23 mouse cellular contexts compared by ENCODE assay signal in the genomic region with DNA sequence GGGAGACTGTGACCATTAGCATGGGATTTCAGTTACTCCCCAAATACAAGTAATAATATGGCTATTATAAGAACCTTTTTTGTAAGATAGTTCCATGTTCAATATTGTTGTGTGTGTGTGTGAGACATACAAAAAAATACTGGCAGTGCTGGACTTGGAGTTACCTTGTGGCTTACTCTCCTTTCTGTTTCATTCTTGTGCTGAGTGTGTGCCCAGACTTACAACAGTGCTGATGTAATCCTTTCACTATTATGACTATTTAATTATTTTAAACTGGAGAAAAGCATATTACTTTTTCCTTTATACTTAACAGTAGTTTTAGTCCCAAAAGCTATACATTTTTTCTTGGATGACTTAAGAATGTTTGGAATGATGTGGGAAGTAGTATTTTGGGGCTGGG.
DNase-seq lines count a peak whose midpoint lies in the region; TF ChIP-seq lines count a peak whose summit lies in the region.
"Had no signal": no experiment of that assay in that cellular context is flagged by ENCODE, and none has a peak within 500 bp of the region (broad histone marks: within the 10 kb centered on the region; RNA-seq: fewer than 3 reads in every experiment).

No protein-coding gene starts in this region.

- H3K36me3 ChIP-seq in CH12.LX (replicated peaks in 1 of 2; ENCODE audit: control insufficient read depth in 1 of 2, insufficient read depth in 1 of 2, low read length in 1 of 2): peaks cover 0 to 9% of the 10 kb centered on the region in 2 experiments
- H3K36me3 ChIP-seq in heart, embryonic 10.5 days: no peaks in the 10 kb centered on the region
- H3K36me3 ChIP-seq: heart, embryonic 12.5 days; heart, embryonic 15.5 days; hindbrain, embryonic 10.5 days; hindbrain, embryonic 13.5 days; intestine, embryonic 15.5 days had no signal

- no peak overlapping the region for H3K9ac ChIP-seq in CH12.LX (ENCODE audit: insufficient read depth, low read depth)
- H3K9ac ChIP-seq: forebrain, postnatal 0 days; heart, embryonic 12.5 days; heart, embryonic 15.5 days; hindbrain, embryonic 13.5 days; intestine, embryonic 15.5 days had no signal

- peaks cover 8 to 56% of the 10 kb centered on the region in 2 experiments for H3K4me1 ChIP-seq in CH12.LX (ENCODE audit: control insufficient read depth in 1 of 2, insufficient read depth in 2 of 2)
- no peaks in the 10 kb centered on the region for H3K4me1 ChIP-seq in heart, embryonic 10.5 days
- H3K4me1 ChIP-seq: hindbrain, embryonic 10.5 days; hindbrain, embryonic 13.5 days; intestine, embryonic 15.5 days had no signal

- no peak for TF ChIP-seq RAD21 in CH12.LX (IDR thresholded peaks at IDR 0.05; ENCODE audit: low read depth, low read length)

- no peak for TF ChIP-seq CTCF in CH12.LX (conservative IDR thresholded peaks at IDR 0.05 in 1 of 2, IDR thresholded peaks at IDR 0.05 in 1 of 2; ENCODE audit: low read depth in 2 of 2, low read length in 2 of 2)

- TF ChIP-seq POLR2A in CH12.LX (IDR thresholded peaks at IDR 0.05; ENCODE audit: low read depth, low read length): no peak

- H3K27ac ChIP-seq in CH12.LX (ENCODE audit: insufficient read depth, low read depth): no peak overlapping the region
- H3K27ac ChIP-seq in heart, embryonic 10.5 days: no peak overlapping the region
- H3K27ac ChIP-seq: gastrocnemius, adult 2 months; heart, embryonic 15.5 days; hindbrain, embryonic 10.5 days; hindbrain, embryonic 13.5 days; intestine, embryonic 15.5 days had no signal

- no peak overlapping the region for H3K4me2 ChIP-seq in CH12.LX (ENCODE audit: insufficient read depth, low read depth, poor library complexity, severe bottlenecking)
- H3K4me2 ChIP-seq: heart, embryonic 12.5 days; heart, embryonic 15.5 days; hindbrain, embryonic 13.5 days; intestine, embryonic 15.5 days had no signal

- peak; percentile 36 for TF ChIP-seq EP300 in CH12.LX (IDR thresholded peaks at IDR 0.05; ENCODE audit: low read length)

- H3K4me3 ChIP-seq in CH12.LX (replicated peaks in 1 of 3; ENCODE audit: low read depth in 2 of 3, low read length in 2 of 3, poor library complexity in 1 of 3): no peak overlapping the region
- no peak overlapping the region for H3K4me3 ChIP-seq in heart, embryonic 10.5 days
- H3K4me3 ChIP-seq: gastrocnemius, adult 2 months; heart, embryonic 12.5 days; heart, embryonic 15.5 days; hindbrain, embryonic 10.5 days; hindbrain, embryonic 13.5 days; intestine, embryonic 15.5 days had no signal

- no peaks in the 10 kb centered on the region for H3K27me3 ChIP-seq in CH12.LX (replicated peaks)
- no peaks in the 10 kb centered on the region for H3K27me3 ChIP-seq in heart, embryonic 10.5 days (ENCODE audit: insufficient read depth, poor library complexity, severe bottlenecking)
- H3K27me3 ChIP-seq: heart, embryonic 12.5 days; heart, embryonic 15.5 days; hindbrain, embryonic 13.5 days; intestine, embryonic 15.5 days had no signal

- peaks cover 32% of the 10 kb centered on the region for H3K79me2 ChIP-seq in CH12.LX (replicated peaks; ENCODE audit: control insufficient read depth, extremely low read depth, insufficient read depth, poor library complexity, severe bottlenecking)

- in situ Hi-C loops in CH12.LX (cut with MboI; ENCODE audit: low pct_ligation_motif_present, low pct_unique_long_range_greater_than_20kb, low sequenced_read_pairs): no loop called here

- peaks cover 5% of the 10 kb centered on the region for H3K9me3 ChIP-seq in CH12.LX (replicated peaks; ENCODE audit: low read length)
- no peaks in the 10 kb centered on the region for H3K9me3 ChIP-seq in heart, embryonic 10.5 days
- H3K9me3 ChIP-seq: G1E; heart, embryonic 12.5 days; heart, embryonic 15.5 days; hindbrain, embryonic 10.5 days; hindbrain, embryonic 13.5 days; intestine, embryonic 15.5 days had no signal

- dilution Hi-C loops in CH12.LX (cut with MboI; ENCODE audit: extremely low pct_ligation_motif_present, extremely low pct_unique_long_range_greater_than_20kb, low sequenced_read_pairs): no loop called here

- DNase-seq in 3T3-L1 (ENCODE audit: low read depth, low spot score) (peak; percentile 36), CH12.LX (ENCODE audit: extremely low read depth) (no peak), adipocyte (ENCODE audit: low spot score) (peak; percentile 12)
- no peak for DNase-seq in urinary bladder, postnatal 4 days (ENCODE audit: low spot score in 2 of 2)
- DNase-seq in heart, embryonic 10.5 days (ENCODE audit: low spot score): no peak
- DNase-seq in cerebellum, adult 11 months: no peak
- DNase-seq: adrenal gland, adult 2 months; adrenal gland, postnatal 14 days; cerebellum, adult 11-12 months; cerebellum, adult 8-10 months; cerebellum, postnatal 10 days; forebrain, postnatal 0 days; gastrocnemius, adult 2 months; gastrocnemius, postnatal 14 days; heart, adult 11 months; heart, postnatal 10 days; heart, postnatal 36 days had no signal

TF ChIP-seq in CH12.LX, 34 proteins besides CTCF, POLR2A, EP300 and RAD21:
- TF ChIP-seq ETS1 (conservative IDR thresholded peaks at IDR 0.05; ENCODE audit: low read depth, low read length) (peak; percentile 46; the same call in 1 of the 2 replicates), IRF4 (IDR thresholded peaks at IDR 0.05; ENCODE audit: low read depth, low read length) (peak; percentile 68; the same call in 1 of the 2 replicates), MAZ (IDR thresholded peaks at IDR 0.05; ENCODE audit: low read depth, low read length) (no peak), KAT2A (IDR thresholded peaks at IDR 0.05; ENCODE audit: insufficient replicate concordance, low read length) (no peak), MAX (IDR thresholded peaks at IDR 0.05; ENCODE audit: low read length) (no peak), USF1 (IDR thresholded peaks at IDR 0.05; ENCODE audit: low read depth, low read length) (no peak), JUND (conservative IDR thresholded peaks at IDR 0.05; ENCODE audit: low read depth, low read length) (no peak), PAX5 (IDR thresholded peaks at IDR 0.05; ENCODE audit: low read length) (no peak), RCOR1 (conservative IDR thresholded peaks at IDR 0.05; ENCODE audit: low read depth, low read length) (no peak), POLR2AphosphoS2 (IDR thresholded peaks at IDR 0.05; ENCODE audit: low read depth, low read length) (no peak), SIN3A (IDR thresholded peaks at IDR 0.05; ENCODE audit: low read length) (no peak; the same call in 1 of the 2 replicates), GABPA (IDR thresholded peaks at IDR 0.05; ENCODE audit: insufficient replicate concordance, low read depth, low read length) (no peak), MAFK (IDR thresholded peaks at IDR 0.05; ENCODE audit: insufficient replicate concordance, low read length) (peak; percentile 27; the same call in 1 of the 2 replicates), ZC3H11A (IDR thresholded peaks at IDR 0.05; ENCODE audit: low read depth, low read length) (no peak), CHD2 (IDR thresholded peaks at IDR 0.05; ENCODE audit: low read length) (no peak), ELF1 (IDR thresholded peaks at IDR 0.05; ENCODE audit: low read depth, low read length) (no peak), UBTF (IDR thresholded peaks at IDR 0.05; ENCODE audit: low read depth, low read length) (no peak), HCFC1 (IDR thresholded peaks at IDR 0.05; ENCODE audit: low read depth, low read length) (no peak), ZKSCAN1 (IDR thresholded peaks at IDR 0.05; ENCODE audit: borderline replicate concordance, low read depth, low read length) (no peak), ZMIZ1 (IDR thresholded peaks at IDR 0.05; ENCODE audit: low read depth, low read length) (no peak), JUN (IDR thresholded peaks at IDR 0.05; ENCODE audit: insufficient read depth, low read depth, low read length) (peak; percentile 47; the same call in 1 of the 2 replicates), MXI1 (IDR thresholded peaks at IDR 0.05; ENCODE audit: low read depth, low read length) (no peak), CHD1 (IDR thresholded peaks at IDR 0.05; ENCODE audit: low read depth, low read length) (no peak), TCF12 (IDR thresholded peaks at IDR 0.05; ENCODE audit: low read depth, low read length) (no peak), E2F4 (IDR thresholded peaks at IDR 0.05; ENCODE audit: insufficient replicate concordance, low read depth, low read length) (no peak), TBP (conservative IDR thresholded peaks at IDR 0.05; ENCODE audit: low read depth, low read length) (no peak), NRF1 (IDR thresholded peaks at IDR 0.05; ENCODE audit: low read depth, low read length) (no peak), NELFE (IDR thresholded peaks at IDR 0.05; ENCODE audit: low read depth, low read length) (no peak), ZNF384 (IDR thresholded peaks at IDR 0.05; ENCODE audit: low read depth, low read length) (peak; percentile 54; the same call in 1 of the 2 replicates), MEF2A (IDR thresholded peaks at IDR 0.05; ENCODE audit: borderline replicate concordance, low read depth, low read length) (no peak), BHLHE40 (IDR thresholded peaks at IDR 0.05; ENCODE audit: low read depth, low read length) (peak; percentile 48; the same call in 1 of the 2 replicates), SMC3 (IDR thresholded peaks at IDR 0.05; ENCODE audit: low read depth, low read length) (no peak), USF2 (conservative IDR thresholded peaks at IDR 0.05; ENCODE audit: low read depth, low read length) (no peak), MYC (IDR thresholded peaks at IDR 0.05; ENCODE audit: low read depth, low read length) (0 out of 2 replicates have a peak, but pooled peaks have one; percentile 42)

Comparison
In these comparisons a context has a peak if more than half of its experiments do, and no peak if none do; other contexts are left out.
1. DNase-seq: peak in 3T3-L1 (single experiment) and adipocyte (single experiment); none in CH12.LX (single experiment), urinary bladder, postnatal 4 days (0 of 2), heart, embryonic 10.5 days (single experiment) and cerebellum, adult 11 months (single experiment).